Mouse (Mus musculus) embryonic facial prominence, embryonic 11.5 days (tissue): ENCODE measurements at regions not wholly inside any gene's neighbourhood (a gene's known extent, or its start where the extent isn't known, plus 50 kb on each side); places are given as distances from the start of the nearest gene placed in this dataset.

Source experiments
- ATAC-seq: fragments of 200-750 bp; cut with Nextera tagmentation; replicated peaks from 2 replicates; pipeline ENCODE4 v1.8.0; 2017; ENCODE audit warnings: low read depth; ENCODE audit not compliant: insufficient number of reproducible peaks, low FRiP score, low TSS enrichment
- DNase-seq: peaks from one replicate; pipeline ENCODE4 v3.0.0-alpha.2; 2015; ENCODE audit warnings: low spot score
- H3K27ac ChIP-seq: fragments of 300-500 bp; sonication (generic); replicated peaks from 2 replicates; pipeline ENCODE4 v1.5.1; 2014; ENCODE audit warnings: mild to moderate bottlenecking, low read depth, low read length, control low read depth
- H3K27me3 ChIP-seq: fragments of 300-500 bp; sonication (generic); 2 replicates; pipeline ENCODE4 v1.6.1; 2014; ENCODE audit warnings: mild to moderate bottlenecking, low read length, moderate library complexity, mixed read lengths; ENCODE audit not compliant: control insufficient read depth, insufficient read depth
- H3K36me3 ChIP-seq: fragments of 300-500 bp; sonication (generic); replicated peaks from 2 replicates; pipeline ENCODE4 v1.6.1; 2014; ENCODE audit warnings: low read depth, mild to moderate bottlenecking, low read length, moderate library complexity, mixed read lengths; ENCODE audit not compliant: control insufficient read depth, insufficient read depth
- H3K4me1 ChIP-seq: fragments of 300-500 bp; sonication (generic); 2 replicates; pipeline ENCODE4 v1.6.1; 2014; ENCODE audit warnings: low read length, mixed read lengths; ENCODE audit not compliant: control insufficient read depth, insufficient read depth
- H3K4me2 ChIP-seq: fragments of 300-500 bp; sonication (generic); 2 replicates; pipeline ENCODE4 v1.6.1; 2014; ENCODE audit warnings: low read depth, mild to moderate bottlenecking, control low read depth, low read length, moderate library complexity
- H3K4me3 ChIP-seq: fragments of 300-500 bp; sonication (generic); 2 replicates; pipeline ENCODE4 v1.5.1; 2014; ENCODE audit warnings: low read depth, low read length, control low read depth
- H3K9ac ChIP-seq: fragments of 300-500 bp; sonication (generic); replicated peaks from 2 replicates; pipeline ENCODE4 v1.6.1; 2014; ENCODE audit warnings: mild to moderate bottlenecking, control low read depth, low read length
- H3K9me3 ChIP-seq: fragments of 300-500 bp; sonication (generic); replicated peaks from 2 replicates; pipeline ENCODE4 v1.6.1; 2016; ENCODE audit warnings: mild to moderate bottlenecking, low read length, inconsistent platforms, mixed read lengths; ENCODE audit not compliant: control insufficient read depth
- WGBS: fragments of 180-500 bp; shearing (Covaris S2); extraction: QIAGEN DNeasy Blood & Tissue Kit; methylation state at CpG from one replicate; pipeline ENCODE4 v1.1.7; 2014; 5-methylcytosine and 5-hydroxymethylcytosine counted together

DNA sequence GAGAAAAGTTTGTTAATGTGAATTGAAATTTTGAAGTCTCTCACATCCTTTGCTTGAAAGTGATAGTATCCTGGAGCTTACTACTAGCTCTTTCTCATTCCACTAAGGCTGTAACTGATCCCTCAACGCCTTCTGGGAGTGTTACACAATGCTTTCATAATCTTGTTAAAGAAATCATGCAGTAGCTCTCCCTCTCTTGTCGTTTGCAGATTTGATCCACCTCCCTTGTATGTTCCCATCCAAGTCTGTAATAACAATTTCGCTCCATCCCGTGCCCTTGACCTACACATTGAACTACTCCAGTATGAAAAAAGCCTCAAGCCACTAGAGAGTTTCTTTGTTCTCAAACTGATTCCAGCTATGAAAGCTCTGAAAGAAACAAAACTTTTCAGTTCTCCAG, 63.9 kb upstream of the Fibin start:
- Histone ChIP-seq H3K36me3 (no peaks in the 10 kb centered on the region), H3K4me3 (no peak overlapping the region), H3K4me1 (no peaks in the 10 kb centered on the region), H3K27ac (no peak overlapping the region), H3K9ac (no peak overlapping the region), H3K27me3 (no peaks in the 10 kb centered on the region), H3K9me3 (no peaks in the 10 kb centered on the region), H3K4me2 (no peak overlapping the region)
- WGBS = 43% methylated on average over 4 of the region's 4 CpGs
- DNase-seq (peak; percentile 27), ATAC-seq (no peak)

DNA sequence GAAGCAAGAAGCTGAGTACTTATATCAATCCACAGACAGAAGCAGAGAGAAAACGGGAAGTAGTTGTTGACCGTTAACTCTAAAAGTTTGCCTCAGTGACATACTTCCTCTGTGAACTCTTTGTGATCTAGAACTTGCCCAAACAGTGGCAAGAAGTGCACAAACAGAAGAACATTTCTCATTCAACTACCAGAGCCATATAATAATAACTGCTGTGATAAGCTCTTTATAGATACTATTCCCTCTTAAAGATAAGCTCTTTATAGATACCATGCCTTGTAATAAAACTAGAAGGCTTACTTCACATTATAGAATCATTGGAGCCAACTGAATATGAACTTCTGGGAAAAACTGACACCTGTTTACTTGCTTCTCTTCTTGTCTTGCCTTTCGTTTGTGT, 89.7 kb upstream of the Fibin start:
- Histone ChIP-seq H3K4me1 (no peaks in the 10 kb centered on the region), H3K4me3 (no peak overlapping the region), H3K9ac (no peak overlapping the region), H3K36me3 (no peaks in the 10 kb centered on the region), H3K9me3 (no peaks in the 10 kb centered on the region), H3K4me2 (no peak overlapping the region), H3K27me3 (no peaks in the 10 kb centered on the region), H3K27ac (no peak overlapping the region)
- ATAC-seq (no peak), DNase-seq (no peak)
- 82% methylated on average over 3 of the region's 3 CpGs for WGBS

DNA sequence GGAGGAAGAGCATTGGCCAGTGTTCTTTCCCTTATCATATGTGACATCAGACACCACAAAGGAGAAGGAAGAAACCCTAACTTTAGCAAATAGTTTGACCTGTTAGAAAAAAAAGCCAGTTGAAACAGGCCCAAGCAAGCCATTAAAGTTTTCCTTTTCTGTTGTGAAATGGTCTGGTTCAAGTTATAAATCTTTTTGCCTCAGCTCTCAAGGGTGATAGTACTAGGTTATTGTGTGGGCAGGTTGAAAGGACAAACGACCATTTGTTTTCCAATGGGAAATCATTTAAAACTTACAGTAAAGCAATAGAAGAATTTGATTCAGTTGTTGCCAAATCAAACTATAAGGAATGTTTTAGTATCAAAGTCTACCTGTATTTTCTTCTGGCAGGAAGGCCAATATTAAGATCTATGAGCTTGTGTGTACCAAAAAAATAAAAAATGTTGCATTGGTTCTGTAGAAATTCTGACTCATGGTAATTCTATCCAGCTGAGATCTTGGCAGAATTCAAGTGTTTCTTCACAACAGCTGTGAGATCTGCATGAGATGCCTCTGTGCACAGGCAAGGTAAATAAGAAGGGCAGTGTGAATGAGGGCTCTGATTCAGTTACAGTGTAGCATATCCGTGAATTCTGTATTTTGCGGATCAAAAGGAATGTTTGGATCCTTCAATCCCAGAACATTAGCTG, 109.5 kb upstream of the Fibin start:
- Histone ChIP-seq H3K4me2 (no peak overlapping the region), H3K27me3 (no peaks in the 10 kb centered on the region), H3K27ac (no peak overlapping the region), H3K36me3 (no peaks in the 10 kb centered on the region), H3K4me3 (no peak overlapping the region), H3K9me3 (no peaks in the 10 kb centered on the region), H3K4me1 (no peaks in the 10 kb centered on the region), H3K9ac (no peak overlapping the region)
- WGBS = 86% methylated on average over 3 of the region's 3 CpGs
- DNase-seq = no peak
- no peak for ATAC-seq

DNA sequence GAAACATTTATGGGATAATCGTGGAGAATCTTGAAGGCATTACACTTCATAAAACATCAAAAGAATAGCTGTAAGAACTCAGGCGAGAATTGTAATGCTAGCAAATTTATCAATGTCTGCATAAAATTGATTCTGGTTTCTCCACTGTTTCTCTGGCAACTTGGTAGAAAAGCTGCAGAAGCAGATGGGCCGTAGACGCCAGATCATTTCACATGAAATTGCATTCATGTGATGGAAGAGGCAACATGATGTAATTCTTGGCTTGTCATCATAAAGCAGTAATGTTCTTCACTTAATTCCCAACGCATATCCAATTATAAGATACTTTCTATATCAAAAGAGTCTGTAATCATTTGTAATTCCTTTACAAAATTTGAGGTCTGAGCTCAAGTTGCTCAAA, 113.6 kb upstream of the Fibin start:
- ATAC-seq = no peak
- no peak for DNase-seq
- H3K4me1 ChIP-seq = no peaks in the 10 kb centered on the region
- H3K36me3 ChIP-seq = no peaks in the 10 kb centered on the region
- H3K27ac ChIP-seq = no peak overlapping the region
- no peak overlapping the region for H3K4me2 ChIP-seq
- H3K9ac ChIP-seq = no peak overlapping the region
- WGBS = 82% methylated on average over 5 of the region's 5 CpGs
- H3K27me3 ChIP-seq = no peaks in the 10 kb centered on the region
- no peaks in the 10 kb centered on the region for H3K9me3 ChIP-seq
- H3K4me3 ChIP-seq = no peak overlapping the region

DNA sequence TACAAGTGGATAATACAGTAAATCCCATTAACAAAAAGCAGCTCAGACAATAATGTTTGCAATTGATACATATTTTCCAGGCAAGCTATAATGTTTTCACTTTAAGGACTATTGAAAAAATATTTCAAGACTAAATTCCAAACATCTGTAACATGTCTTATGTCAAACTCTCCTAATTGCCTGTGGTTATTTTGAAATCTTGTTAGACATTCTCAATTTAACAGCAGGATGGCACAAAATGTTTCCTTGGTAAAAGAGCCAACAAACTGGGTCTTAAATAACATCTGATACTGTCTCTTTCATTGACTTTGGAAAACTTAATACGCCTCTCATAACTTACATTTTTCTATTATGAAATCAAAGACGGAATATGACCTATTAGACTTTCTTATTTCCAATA, 115.8 kb upstream of the Slc5a12 start:
- no peaks in the 10 kb centered on the region for H3K9me3 ChIP-seq
- H3K4me2 ChIP-seq = no peak overlapping the region
- 77% methylated on average over 2 of the region's 2 CpGs for WGBS
- no peaks in the 10 kb centered on the region for H3K4me1 ChIP-seq
- no peak overlapping the region for H3K4me3 ChIP-seq
- ATAC-seq (no peak), DNase-seq (no peak)
- no peaks in the 10 kb centered on the region for H3K27me3 ChIP-seq
- H3K36me3 ChIP-seq = no peaks in the 10 kb centered on the region
- no peak overlapping the region for H3K9ac ChIP-seq
- no peak overlapping the region for H3K27ac ChIP-seq

DNA sequence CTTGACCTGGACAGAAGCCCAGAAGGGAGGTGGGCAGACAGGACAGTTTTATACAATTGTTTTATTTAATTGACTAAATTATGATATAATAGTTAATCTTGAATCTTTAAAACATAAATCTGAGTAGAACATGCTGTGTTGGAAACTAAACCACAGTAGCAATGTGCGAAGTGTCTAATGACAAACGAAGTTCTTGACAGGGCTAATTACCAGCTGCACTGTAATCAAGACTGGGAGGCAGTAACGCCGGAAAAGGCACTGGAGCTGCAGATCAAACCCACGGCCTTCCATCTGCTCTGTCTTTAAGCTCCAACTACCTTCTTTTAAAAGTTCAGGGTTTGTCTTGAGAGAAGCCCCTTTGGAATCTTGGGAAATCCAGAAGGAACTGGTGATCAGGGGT, 110.9 kb upstream of the Slc5a12 start:
- WGBS = 41% methylated on average over 5 of the region's 5 CpGs
- Histone ChIP-seq H3K4me1 (no peaks in the 10 kb centered on the region; the same call in 1 of the 2 replicates), H3K9ac (no peak overlapping the region), H3K4me3 (no peak overlapping the region), H3K9me3 (no peaks in the 10 kb centered on the region), H3K27ac (no peak overlapping the region), H3K4me2 (no peak overlapping the region), H3K27me3 (no peaks in the 10 kb centered on the region), H3K36me3 (no peaks in the 10 kb centered on the region)
- peak; percentile 14 for DNase-seq
- no peak for ATAC-seq

DNA sequence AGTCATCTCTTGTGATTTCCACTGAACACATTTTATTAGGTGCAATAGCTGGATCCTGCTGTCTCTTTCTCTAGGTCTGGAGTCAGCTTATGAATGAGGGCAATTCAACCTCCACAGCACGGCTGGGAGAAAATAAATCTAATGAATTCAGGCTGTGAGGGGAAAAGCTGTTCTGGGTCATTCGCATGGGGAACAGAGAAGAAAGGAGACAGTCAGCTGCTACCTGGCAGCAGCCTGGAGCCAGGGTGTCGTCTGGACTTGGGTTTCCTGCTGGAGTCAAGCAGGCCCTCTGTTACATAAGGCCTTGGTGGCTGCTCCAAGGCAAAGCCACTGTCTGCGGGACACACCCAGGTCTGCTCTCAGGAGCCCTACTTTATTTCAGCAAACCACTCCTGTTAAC, 110.4 kb upstream of the Slc5a12 start:
- 26% methylated on average over 4 of the region's 4 CpGs for WGBS
- no peak overlapping the region for H3K4me3 ChIP-seq
- H3K27ac ChIP-seq = no peak overlapping the region
- H3K9me3 ChIP-seq = no peaks in the 10 kb centered on the region
- DNase-seq = peak; percentile 61
- no peaks in the 10 kb centered on the region; the same call in 1 of the 2 replicates for H3K4me1 ChIP-seq
- ATAC-seq = 0 out of 2 replicates have a peak, but pooled peaks have one; percentile 56
- no peak overlapping the region for H3K4me2 ChIP-seq
- H3K27me3 ChIP-seq = no peaks in the 10 kb centered on the region
- H3K36me3 ChIP-seq = no peaks in the 10 kb centered on the region
- no peak overlapping the region for H3K9ac ChIP-seq

DNA sequence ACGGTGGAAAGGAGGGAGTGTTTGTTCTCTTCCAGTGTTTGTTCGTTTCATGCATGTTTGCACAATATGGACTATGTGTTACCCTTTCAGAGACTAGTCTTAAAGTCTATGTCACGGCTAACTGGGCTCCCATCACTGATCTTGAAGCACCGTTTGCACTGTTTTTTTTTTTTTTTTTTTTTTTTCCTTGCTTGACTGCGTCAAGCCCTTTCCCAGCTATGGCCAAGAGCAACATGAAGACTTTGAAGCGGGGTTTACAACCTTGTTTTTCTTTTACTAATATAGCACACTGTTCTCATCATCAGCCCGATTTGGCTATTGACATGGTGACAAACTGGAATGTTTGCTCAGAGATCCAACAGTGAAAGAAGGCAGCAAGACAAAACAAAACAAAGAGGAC, 109.1 kb upstream of the Slc5a12 start:
- Histone ChIP-seq H3K4me2 (no peak overlapping the region), H3K36me3 (no peaks in the 10 kb centered on the region), H3K27me3 (no peaks in the 10 kb centered on the region), H3K4me1 (no peaks in the 10 kb centered on the region; the same call in 1 of the 2 replicates), H3K9ac (no peak overlapping the region), H3K27ac (no peak overlapping the region), H3K4me3 (no peak overlapping the region), H3K9me3 (no peaks in the 10 kb centered on the region)
- no peak for ATAC-seq
- no peak for DNase-seq
- WGBS = 80% methylated on average over 7 of the region's 7 CpGs
